ENCODE assay signal across 16 mouse cellular contexts in the genomic region with DNA sequence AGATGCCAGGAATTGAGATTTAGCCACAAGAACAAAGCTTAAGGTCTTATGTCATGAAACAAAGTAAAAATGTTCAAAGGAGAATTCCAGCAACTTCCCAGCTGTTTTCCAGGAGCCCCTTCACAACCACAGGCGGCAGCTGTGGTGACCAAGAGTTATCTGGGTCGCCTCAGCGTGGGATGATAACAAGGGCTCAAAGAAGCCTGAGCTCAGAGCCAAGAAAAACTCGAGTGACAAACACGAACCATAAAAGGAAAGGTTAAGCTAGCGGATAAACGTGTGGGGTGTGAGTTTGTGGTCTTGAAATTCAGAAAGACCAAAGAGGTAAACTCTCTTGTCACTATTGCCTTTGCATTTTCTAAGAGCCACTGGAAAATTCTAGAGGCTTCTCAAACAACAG. TPM values are rescaled to one million over a fixed set of nuclear protein-coding genes. Genes with fewer than 3 reads are reported as not detected.
DNase-seq lines count a peak whose midpoint lies in the region; ATAC-seq and TF ChIP-seq lines count a peak whose summit lies in the region.
"Had no signal": no experiment of that assay in that cellular context is flagged by ENCODE, and none has a peak within 500 bp of the region (broad histone marks: within the 10 kb centered on the region; RNA-seq: fewer than 3 reads in every experiment).

No protein-coding gene starts in this region.

- H3K4me1 ChIP-seq in heart, postnatal 0 days (ENCODE audit: control insufficient read depth, insufficient read depth), result peaks cover 17% of the 10 kb centered on the region

- no peaks in the 10 kb centered on the region for H3K36me3 ChIP-seq in heart, postnatal 0 days (replicated peaks; ENCODE audit: control insufficient read depth, insufficient read depth, low read length)

- intact Hi-C loops in left cerebral cortex, postnatal 36 days (cut with DNase I), result no loop called here

- no peak for TF ChIP-seq EP300 in heart, postnatal 0 days (IDR thresholded peaks at IDR 0.05; ENCODE audit: low read depth)

- H3K4me3 ChIP-seq in heart, postnatal 0 days (ENCODE audit: low read depth, low read length), result no peak overlapping the region

- peak; percentile 89 for DNase-seq in heart, adult 11 months
- no peak for DNase-seq in heart, postnatal 4 days
- DNase-seq in kidney, postnatal 4 days, result peak; percentile 39 to 50
- no peak for DNase-seq in kidney, adult 18-20 months
- DNase-seq in brain, embryonic 14.5 days (ENCODE audit: low read depth), result peak; percentile 47
- DNase-seq in heart, postnatal 0 days (ENCODE audit: low spot score), result peak; percentile 39
- no peak for DNase-seq in left cerebral cortex, postnatal 36 days (ENCODE audit: low spot score in 2 of 2)
- DNase-seq in c-Kit-positive CD71-positive TER-119-positive erythroid progenitor cells, embryonic 14.5 days (ENCODE audit: low spot score), result no peak
- DNase-seq: adrenal gland, adult 2 months; layer of hippocampus, adult 9-11 months; left cerebral cortex, postnatal 4 days; lung, adult 18-20 months had no signal

- TF ChIP-seq POLR2A in brain, embryonic 14.5 days (IDR thresholded peaks at IDR 0.05; ENCODE audit: borderline replicate concordance, extremely low read depth, insufficient read depth, insufficient read length, poor library complexity, severe bottlenecking), result no peak

- H3K4me2 ChIP-seq in heart, postnatal 0 days (ENCODE audit: low read depth, low read length), result no peak overlapping the region

- H3K27me3 ChIP-seq in heart, postnatal 0 days (ENCODE audit: control insufficient read depth, insufficient read depth, low read length), result no peaks in the 10 kb centered on the region

- peak; percentile 44; the same call in 1 of the 2 replicates for ATAC-seq in heart, postnatal 0 days (ENCODE audit: insufficient read depth, low read depth)
- ATAC-seq: inflammation-experienced regulatory T-cells, adult 6 months had no signal

- TF ChIP-seq CTCF in brain, embryonic 14.5 days (IDR thresholded peaks at IDR 0.05; ENCODE audit: borderline replicate concordance, extremely low read depth, insufficient read depth, insufficient read length), result no peak
- no peak for TF ChIP-seq CTCF in heart, postnatal 0 days (IDR thresholded peaks at IDR 0.05; ENCODE audit: low read depth)

- H3K27ac ChIP-seq in heart, postnatal 0 days (ENCODE audit: low read depth), result peak overlapping the region; percentile 36; the same call in 1 of the 2 replicates

- H3K9me3 ChIP-seq in heart, postnatal 0 days (replicated peaks; ENCODE audit: control insufficient read depth, low read length), result no peaks in the 10 kb centered on the region

- no peak overlapping the region; the same call in 1 of the 2 replicates for H3K9ac ChIP-seq in heart, postnatal 0 days (replicated peaks; ENCODE audit: low read depth, low read length)

- 5% methylated on average over 7 of the region's 7 CpGs for WGBS in heart, postnatal 0 days

RNA-seq across cellular contexts. Expression of a gene that starts 25.7 kb away (rescaled TPM):
- under 1 TPM; 0.57 to 0.72 TPM for total RNA-seq in heart, postnatal 4 days (2021)
- polyA plus RNA-seq in brain, embryonic 14.5 days (2012; rRNA removed), result 0.22 and 0.25 TPM in 2 replicates
- total RNA-seq in heart, postnatal 0 days (2014; rRNA removed; ENCODE audit: low replicate concordance), result not detected in 2 replicates
- 0.68 and 0.71 TPM in 2 replicates for polyA plus RNA-seq in heart, postnatal 0 days (2015; fragmentation: Nextera tagmentation; extraction: Ambion mirVana)
- total RNA-seq in left cerebral cortex, postnatal 36 days (2021), result under 1 TPM in 1 of 2 experiments, not detected in 1; 0.32 TPM
- total RNA-seq: adrenal gland, adult 2 months had no signal
- polyA plus RNA-seq: inflammation-experienced regulatory T-cells, adult 6 months had no signal

RNA-seq across cellular contexts. Expression of a gene that starts 58.7 kb away (rescaled TPM):
- 1 to 10 TPM; 8.2 to 8.6 TPM for total RNA-seq in heart, postnatal 4 days (2021)
- polyA plus RNA-seq in brain, embryonic 14.5 days (2012; rRNA removed), result not detected in 2 replicates
- 3.4 and 3.7 TPM in 2 replicates for total RNA-seq in heart, postnatal 0 days (2014; rRNA removed; ENCODE audit: low replicate concordance)
- polyA plus RNA-seq in heart, postnatal 0 days (2015; fragmentation: Nextera tagmentation; extraction: Ambion mirVana), result 13.8 and 17.4 TPM in 2 replicates
- total RNA-seq in left cerebral cortex, postnatal 36 days (2021), result not detected
- total RNA-seq: adrenal gland, adult 2 months; left cerebral cortex, postnatal 4 days; megakaryocyte progenitor cell, adult 5-6 weeks had no signal
- polyA plus RNA-seq: adrenal gland, adult 2 months; inflammation-experienced regulatory T-cells, adult 6 months; stomach, embryonic 16.5 days; urinary bladder, adult 2 months had no signal

Comparison
In these comparisons a context has a peak if more than half of its experiments do, and no peak if none do; other contexts are left out.
1. DNase-seq: peak in heart, adult 11 months (single experiment), kidney, postnatal 4 days (2 of 2), brain, embryonic 14.5 days (single experiment) and heart, postnatal 0 days (single experiment); none in heart, postnatal 4 days (single experiment), kidney, adult 18-20 months (single experiment), left cerebral cortex, postnatal 36 days (0 of 2) and c-Kit-positive CD71-positive TER-119-positive erythroid progenitor cells, embryonic 14.5 days (single experiment).